Mouse (Mus musculus) ES-Bruce4 (cell line): ENCODE measurements at regions not wholly inside any gene's neighbourhood (a gene's known extent, or its start where the extent isn't known, plus 50 kb on each side); places are given as distances from the start of the nearest gene placed in this dataset.

Source experiments
- CTCF ChIP-seq: IDR thresholded peaks from one replicate; pipeline ENCODE4 v1.8.1; 2011; ENCODE audit warnings: low read depth, low read length
- EP300 ChIP-seq: IDR thresholded peaks from 2 replicates; pipeline ENCODE4 v1.6.1; 2011; ENCODE audit warnings: low read depth, low read length; ENCODE audit not compliant: insufficient read depth

- TF ChIP-seq CTCF (no peak), EP300 (no peak)
Measured at GRCm38 (mm10) chr9:85487915-85488314, 160.8 kb upstream of the Tent5a start.
